Mouse (Mus musculus): ENCODE results near the gene Mxd3. TPM values are rescaled to one million over a fixed set of nuclear protein-coding genes. Genes with fewer than 3 reads are reported as not detected.

Gene Mxd3
- total RNA-seq, 1 experiment from 2014 or later = 5.0 TPM

- DNase-seq = no peak
These were observed 2.7 kb upstream of the Mxd3 start for GRCm38 (mm10) chr13:55332331-55332730.

GRCm38 (mm10) chr13:55330567-55331400 lies 1.2 kb upstream of the Mxd3 start:
- DNase-seq = no peak

- no peak for DNase-seq
These were observed 427 bp downstream of the Mxd3 start for GRCm38 (mm10) chr13:55329109-55329682.

- no peak for DNase-seq
These were observed 982 bp downstream of the Mxd3 start for GRCm38 (mm10) chr13:55328641-55329040.

GRCm38 (mm10) chr13:55328171-55328570 lies 1.5 kb downstream of the Mxd3 start:
- DNase-seq = no peak

- peak; percentile 78 for DNase-seq
These were observed 2.0 kb downstream of the Mxd3 start for GRCm38 (mm10) chr13:55327633-55328032.

- no peak for DNase-seq
These were observed 2.5 kb downstream of the Mxd3 start for GRCm38 (mm10) chr13:55327169-55327568.

GRCm38 (mm10) chr13:55325596-55325995 lies 4.0 kb downstream of the Mxd3 start:
- DNase-seq = no peak

GRCm38 (mm10) chr13:55322130-55322825 lies 7.3 kb downstream of the Mxd3 start:
- DNase-seq = no peak

- peak; percentile 89 for DNase-seq
These were observed 8.0 kb downstream of the Mxd3 start, which contains the start of gene Rab24 for GRCm38 (mm10) chr13:55321434-55322129. Gene Rab24 (minus strand): TSS chr13:55321946.

GRCm38 (mm10) chr13:55319931-55320533 lies 9.6 kb downstream of the Mxd3 start, which contains the start of gene Prelid1:
Gene Prelid1 (plus strand): TSS chr13:55320500.
- DNase-seq = no peak

GRCm38 (mm10) chr13:55318351-55318750 lies 11.3 kb downstream of the Mxd3 start:
- DNase-seq = no peak

- no peak for DNase-seq
These were observed 14.7 kb downstream of the Mxd3 start for GRCm38 (mm10) chr13:55314891-55315412.

GRCm38 (mm10) chr13:55313051-55313450 lies 16.6 kb downstream of the Mxd3 start:
- no peak for DNase-seq

- DNase-seq = no peak
These were observed 17.5 kb downstream of the Mxd3 start for GRCm38 (mm10) chr13:55312028-55312630.

- DNase-seq = no peak
These were observed 28.7 kb downstream of the Mxd3 start for GRCm38 (mm10) chr13:55300913-55301312.

GRCm38 (mm10) chr13:55296760-55297159 lies 32.9 kb downstream of the Mxd3 start:
- no peak for DNase-seq

GRCm38 (mm10) chr13:55288854-55289253 lies 40.8 kb downstream of the Mxd3 start:
- no peak for DNase-seq

GRCm38 (mm10) chr13:55277646-55278045 lies 52.0 kb downstream of the Mxd3 start:
- DNase-seq = no peak

GRCm38 (mm10) chr13:55277203-55277602 lies 52.4 kb downstream of the Mxd3 start:
- DNase-seq = no peak
